Comparison of ENCODE assay signal across 12 mouse cellular contexts in the genomic region with DNA sequence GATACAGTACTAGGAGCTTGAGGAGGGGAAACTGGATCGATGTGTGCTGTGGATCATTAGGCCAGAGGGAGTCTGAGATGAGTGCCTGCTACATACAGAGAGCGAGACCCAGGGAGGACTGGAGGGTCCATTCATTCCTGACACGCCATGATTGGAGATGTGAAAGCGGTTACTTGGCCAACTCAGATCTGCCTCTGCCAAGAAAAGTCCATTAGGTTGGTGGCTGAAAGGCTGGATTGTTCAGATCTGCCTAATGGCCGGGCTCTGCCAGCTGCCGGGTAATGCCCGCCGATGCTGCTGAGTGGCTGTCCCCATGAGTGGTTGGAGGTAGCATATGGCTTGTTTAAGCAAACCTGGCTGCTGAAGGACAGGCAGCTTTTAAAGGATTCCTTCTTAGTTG. TPM values are rescaled to one million over a fixed set of nuclear protein-coding genes. Genes with fewer than 3 reads are reported as not detected.
DNase-seq lines count a peak whose midpoint lies in the region; ATAC-seq and TF ChIP-seq lines count a peak whose summit lies in the region.
"Had no signal": no experiment of that assay in that cellular context is flagged by ENCODE, and none has a peak within 500 bp of the region (broad histone marks: within the 10 kb centered on the region; RNA-seq: fewer than 3 reads in every experiment).

No protein-coding gene starts in this region.

- ATAC-seq in forebrain, embryonic 14.5 days: peak; percentile 90
- no peak for ATAC-seq in monocyte, adult 5-6 weeks (replicated peaks; ENCODE audit: insufficient number of reproducible peaks, low FRiP score, low TSS enrichment, poor library complexity, severe bottlenecking)
- ATAC-seq in CD4-positive, CD25-positive, alpha-beta regulatory T cell, adult 4 months: no peak
- ATAC-seq: liver, embryonic 12.5 days had no signal

- no peak overlapping the region for H3K4me2 ChIP-seq in forebrain, embryonic 14.5 days (ENCODE audit: low read length)
- H3K4me2 ChIP-seq: liver, embryonic 12.5 days had no signal

- H3K4me1 ChIP-seq in forebrain, embryonic 14.5 days (ENCODE audit: control insufficient read depth, insufficient read depth, low read length): peaks cover 37% of the 10 kb centered on the region
- peaks cover 58% of the 10 kb centered on the region for H3K4me1 ChIP-seq in olfactory bulb, adult 2 months (ENCODE audit: control insufficient read depth, insufficient read depth, low read length)

- no peak for TF ChIP-seq POLR2A in olfactory bulb, adult 2 months (IDR thresholded peaks at IDR 0.05; ENCODE audit: insufficient read depth, low read depth, low read length)

- TF ChIP-seq CTCF in layer of hippocampus, adult 2 months (conservative IDR thresholded peaks at IDR 0.05): no peak
- no peak for TF ChIP-seq CTCF in olfactory bulb, adult 2 months (IDR thresholded peaks at IDR 0.05; ENCODE audit: insufficient read depth, low read depth, low read length)

- no peaks in the 10 kb centered on the region for H3K27me3 ChIP-seq in forebrain, embryonic 14.5 days (replicated peaks; ENCODE audit: control insufficient read depth, insufficient read depth, low read length)
- H3K27me3 ChIP-seq: liver, embryonic 12.5 days had no signal

- DNase-seq in layer of hippocampus, adult 11-12 months (ENCODE audit: low spot score): peak; percentile 60
- no peak for DNase-seq in layer of hippocampus, adult 9-10 months (ENCODE audit: low spot score)
- DNase-seq in forebrain, embryonic 14.5 days (ENCODE audit: low spot score): peak; percentile 93
- peak in 1 of 2 experiments; percentile 74 for DNase-seq in layer of hippocampus, adult 2 months (ENCODE audit: low spot score in 2 of 2)
- DNase-seq in urinary bladder, adult 2 months (ENCODE audit: low spot score): no peak
- DNase-seq: heart, postnatal 4 days; kidney, postnatal 14 days; thymus, postnatal 25 days had no signal

- no peak overlapping the region for H3K9ac ChIP-seq in forebrain, embryonic 14.5 days (ENCODE audit: low read length)
- H3K9ac ChIP-seq: liver, embryonic 12.5 days had no signal

- H3K4me3 ChIP-seq in forebrain, embryonic 14.5 days (ENCODE audit: low read depth, low read length): no peak overlapping the region
- H3K4me3 ChIP-seq in layer of hippocampus, adult 2 months: no peak overlapping the region
- no peak overlapping the region for H3K4me3 ChIP-seq in olfactory bulb, adult 2 months (ENCODE audit: insufficient read depth, low read depth, low read length)
- H3K4me3 ChIP-seq: liver, embryonic 12.5 days had no signal

- no peaks in the 10 kb centered on the region for H3K9me3 ChIP-seq in forebrain, embryonic 14.5 days (replicated peaks; ENCODE audit: control insufficient read depth, low read length)
- H3K9me3 ChIP-seq: liver, embryonic 12.5 days had no signal

- H3K27ac ChIP-seq in forebrain, embryonic 14.5 days (ENCODE audit: low read depth, low read length): peak overlapping the region; percentile 85
- peak overlapping the region; percentile 69 for H3K27ac ChIP-seq in layer of hippocampus, adult 2 months
- peak overlapping the region; percentile 38; the same call in 1 of the 2 replicates for H3K27ac ChIP-seq in olfactory bulb, adult 2 months (ENCODE audit: insufficient read depth, low read depth, low read length)
- H3K27ac ChIP-seq: liver, embryonic 12.5 days had no signal

- peaks cover 22% of the 10 kb centered on the region for H3K36me3 ChIP-seq in forebrain, embryonic 14.5 days (ENCODE audit: control insufficient read depth, insufficient read depth, low read length)
- H3K36me3 ChIP-seq: liver, embryonic 12.5 days had no signal

- WGBS in forebrain, embryonic 14.5 days: 22% methylated on average over 8 of the region's 8 CpGs
- WGBS in olfactory bulb, adult 2 months: 42% methylated on average over 8 of the region's 8 CpGs

RNA-seq across cellular contexts. Expression of gene Dapk1, which starts 12.4 kb away (rescaled TPM):
- polyA plus RNA-seq in forebrain, embryonic 14.5 days (2014; fragmentation: Nextera tagmentation; extraction: Ambion mirVana): 34.1 and 43.3 TPM in 2 replicates
- 100 to 1,000 TPM; 149 to 154 TPM for total RNA-seq in layer of hippocampus, adult 2 months (2021)
- polyA plus RNA-seq in olfactory bulb, adult 2 months (2012; ENCODE audit: insufficient read depth, insufficient read length, low replicate concordance, missing spikeins): not detected in 2 replicates
- 3.8 to 4.5 TPM (median 4.5 TPM) in 3 replicates for total RNA-seq in monocyte, adult 5-6 weeks (2017)
- polyA plus RNA-seq in CD4-positive, CD25-positive, alpha-beta regulatory T cell, adult 4 months (2017; shearing (Covaris generic)): 1 to 10 TPM; 1.4 to 1.8 TPM
- 34.8 and 37.7 TPM in 2 replicates for polyA plus RNA-seq in urinary bladder, adult 2 months (2012; rRNA removed)

Comparison
In these comparisons a context has a peak if more than half of its experiments do, and no peak if none do; other contexts are left out.
1. DNase-seq: peak in layer of hippocampus, adult 11-12 months (single experiment) and forebrain, embryonic 14.5 days (single experiment); none in layer of hippocampus, adult 9-10 months (single experiment) and urinary bladder, adult 2 months (single experiment).
2. RNA of gene Dapk1, which starts 12.4 kb away (polyA plus RNA-seq): not detected in olfactory bulb, adult 2 months, 34.8 to 37.7 TPM in urinary bladder, adult 2 months and 34.1 to 43.3 TPM in forebrain, embryonic 14.5 days; 1.4 to 1.8 TPM in CD4-positive, CD25-positive, alpha-beta regulatory T cell, adult 4 months; every median in the first group is over 10 times any median in the second.
3. Peak in every context shown above with its lines, with median percentiles within 50 percentile points of each other: H3K27ac ChIP-seq.